Mouse (Mus musculus) monocyte, adult 2 months (primary cell): ENCODE results near the gene Nlrp1b.

ENCODE experiments used
- DNase-seq, 2 experiments: peaks; one replicate each; pipeline ENCODE4 v3.0.0; 2022; ENCODE audit warnings: low spot score in 2 of 2, low read depth in 1 of 2

The Nlrp1b gene

GRCm38 (mm10) chr11:71230684-71231480, at the start of gene Nlrp1b:
Gene Nlrp1b (minus strand): TSS chr11:71230733.
- peak; percentile 51 to 68 for DNase-seq

DNA sequence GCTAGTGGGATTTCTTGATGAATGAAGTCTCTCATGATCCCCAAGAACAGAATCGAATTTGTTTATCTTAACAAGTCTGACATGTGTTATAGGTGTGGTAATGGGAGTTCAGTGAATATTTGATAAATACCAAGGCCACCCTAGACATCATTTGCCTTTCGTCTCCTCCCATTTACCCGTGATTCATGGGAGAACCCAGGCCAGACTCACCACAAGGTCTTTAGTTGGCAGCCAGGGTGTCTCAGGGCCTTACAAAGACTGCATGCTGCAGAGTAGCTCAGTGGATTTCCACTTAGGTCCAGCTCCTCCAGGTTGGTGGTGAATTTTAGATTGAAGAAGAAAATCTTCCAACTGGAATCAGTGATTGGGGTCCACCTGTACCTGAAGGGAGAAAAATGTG, 30.5 kb upstream of the Nlrp1b start:
- DNase-seq: no peak

DNA sequence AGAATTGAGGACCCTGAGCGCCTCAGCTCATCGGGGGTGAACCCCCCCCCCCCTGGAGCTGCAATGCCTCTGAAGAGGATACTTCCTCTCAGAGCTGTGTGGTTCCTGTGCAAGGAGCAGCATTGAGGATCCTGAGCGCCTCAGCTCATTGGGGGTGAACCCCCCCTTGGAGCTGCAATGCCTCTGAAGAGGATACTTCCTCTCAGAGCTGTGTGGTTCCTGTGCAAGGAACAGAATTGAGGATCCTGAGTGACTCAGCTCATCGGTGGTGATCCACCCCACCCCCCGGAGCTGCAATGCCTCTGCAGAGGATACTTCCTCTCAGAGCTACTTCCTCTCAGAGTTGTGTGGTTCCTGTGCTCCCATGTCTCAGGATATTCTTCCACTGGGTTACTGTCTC, 20.8 kb upstream of the Nlrp1b start:
- peak; percentile 64 to 67 for DNase-seq

GRCm38 (mm10) chr11:71224614-71225013, 5.9 kb downstream of the Nlrp1b start:
- DNase-seq: no peak

- no peak for DNase-seq
These were observed 27.8 kb downstream of the Nlrp1b start for GRCm38 (mm10) chr11:71202703-71203102.

- DNase-seq: no peak
These were observed 31.2 kb downstream of the Nlrp1b start for GRCm38 (mm10) chr11:71199349-71199748.

DNA sequence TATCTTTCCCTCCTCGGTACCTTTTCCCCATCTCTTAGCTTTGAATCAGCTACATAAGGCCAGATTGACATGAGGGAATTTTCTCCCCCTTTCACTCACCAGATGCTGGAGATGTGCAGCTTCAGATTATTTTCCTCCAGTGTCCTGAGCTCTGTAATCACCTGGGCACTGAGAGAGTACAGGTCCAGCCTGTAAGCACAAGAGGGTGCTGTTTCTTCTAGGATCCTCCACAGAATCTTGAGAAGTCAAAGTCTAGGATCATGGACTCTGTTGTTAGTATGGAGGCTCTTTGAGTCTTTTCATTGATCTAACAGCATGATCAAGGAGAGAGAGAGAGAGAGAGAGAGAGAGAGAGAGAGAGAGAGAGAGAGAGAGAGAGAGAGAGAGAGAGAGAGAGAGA, 60.9 kb downstream of the Nlrp1b start:
- no peak for DNase-seq

GRCm38 (mm10) chr11:71164139-71164538, 66.4 kb downstream of the Nlrp1b start:
- no peak for DNase-seq

DNA sequence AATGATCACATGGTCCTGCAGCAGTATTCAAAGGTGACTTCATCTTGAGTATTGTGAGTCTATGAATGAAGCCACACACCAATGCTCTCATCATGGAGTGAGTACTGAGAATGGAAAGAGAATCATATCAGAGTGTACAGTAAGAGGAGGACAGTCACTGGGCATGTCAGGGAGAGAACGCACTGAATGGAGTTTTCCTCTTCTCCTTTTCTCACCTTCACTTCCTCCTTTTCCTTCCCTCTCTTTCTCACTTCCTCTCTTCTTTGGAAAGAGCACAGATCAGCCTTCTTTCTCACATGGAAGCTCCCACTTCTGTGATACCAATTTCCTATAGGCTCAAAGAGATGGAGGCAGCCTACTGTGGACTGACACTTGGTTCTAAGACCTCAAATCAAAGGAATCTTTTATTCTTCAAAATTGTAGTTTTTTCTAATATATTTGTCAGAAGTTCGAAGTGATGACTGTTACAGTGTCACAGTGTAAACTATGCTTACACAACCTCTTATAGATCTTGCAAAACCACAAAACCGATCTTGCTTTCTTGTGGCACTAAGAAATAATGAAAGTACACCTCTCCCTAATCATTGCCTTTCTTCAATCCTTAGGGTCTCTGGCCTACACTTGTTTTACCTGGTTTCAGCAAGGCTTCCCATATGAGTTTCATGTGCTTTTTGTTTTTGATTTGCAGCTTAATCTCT, 70.9 kb downstream of the Nlrp1b start:
- peak in 1 of 2 experiments; percentile 28 for DNase-seq

GRCm38 (mm10) chr11:71155272-71155671, 75.3 kb downstream of the Nlrp1b start:
- DNase-seq: no peak

DNA sequence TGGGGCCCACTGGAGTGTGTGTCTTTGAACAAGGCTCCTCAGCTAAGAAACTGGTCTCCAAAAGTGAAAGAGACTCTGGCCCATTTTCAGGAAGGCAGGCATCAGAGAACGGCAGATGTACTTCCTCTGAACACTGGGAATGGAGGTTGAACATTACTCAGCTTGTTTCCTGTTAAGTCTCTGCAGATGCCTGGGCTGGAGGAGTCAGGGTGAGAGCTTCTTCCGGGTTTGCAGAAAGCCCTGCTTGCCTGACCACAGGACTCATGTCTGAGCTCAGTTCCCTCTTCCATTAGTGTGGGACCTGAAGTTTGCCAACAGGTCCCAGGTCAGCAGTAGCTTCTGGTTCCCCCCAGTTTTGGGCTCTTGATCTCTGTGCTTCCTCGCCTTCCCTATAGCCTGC, 85.9 kb downstream of the Nlrp1b start, which contains the start of gene Nlrp1a:
Nlrp1a (minus strand) TSS at position 44 of the 400 bp plus-strand sequence.
- peak; percentile 54 to 68 for DNase-seq

GRCm38 (mm10) chr11:71142031-71142430, 88.5 kb downstream of the Nlrp1b start:
- no peak for DNase-seq

GRCm38 (mm10) chr11:71107128-71107527, 123.4 kb downstream of the Nlrp1b start:
- no peak for DNase-seq

DNA sequence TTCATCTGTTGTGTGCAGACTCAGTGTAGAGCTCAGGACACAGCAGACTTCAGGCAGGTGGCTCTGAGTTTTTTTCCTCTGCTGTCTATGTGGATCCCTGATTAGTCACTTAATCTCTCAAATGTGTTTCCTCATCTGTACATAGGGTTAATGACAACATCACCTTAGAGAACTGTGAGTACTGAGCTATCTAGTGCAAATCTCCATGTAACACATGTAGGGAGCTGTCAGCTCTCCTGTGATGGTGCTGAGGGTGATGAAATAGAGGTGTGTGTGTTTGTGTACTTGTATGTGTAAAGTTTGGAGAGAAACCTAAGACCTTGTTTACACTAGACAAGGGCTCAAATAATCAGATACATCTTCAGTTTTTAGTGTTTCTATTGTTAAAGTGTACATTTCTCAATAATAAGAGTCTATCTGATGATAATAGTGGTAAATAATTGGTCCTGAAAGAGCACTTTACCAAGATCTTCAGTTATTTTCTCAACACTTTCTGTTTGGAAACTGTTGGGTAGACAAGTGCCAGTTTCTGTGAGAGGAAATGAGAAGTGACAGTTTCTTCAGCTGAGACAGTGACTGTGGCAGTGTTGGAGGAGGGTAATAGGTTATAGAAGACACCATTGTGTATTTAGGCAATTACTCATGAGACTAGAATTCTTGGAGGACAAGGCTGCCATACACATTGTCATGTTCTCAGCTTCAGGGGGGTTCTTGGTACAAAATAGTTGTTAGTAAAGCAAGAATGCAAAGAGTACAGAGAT, 124.1 kb downstream of the Nlrp1b start:
- no peak for DNase-seq

GRCm38 (mm10) chr11:71103931-71104330, 126.6 kb downstream of the Nlrp1b start:
- no peak for DNase-seq
